Mouse (Mus musculus) stomach, embryonic 16.5 days (tissue): ENCODE data around the gene 2210408I21Rik. TPM values are rescaled to one million over a fixed set of nuclear protein-coding genes. Genes with fewer than 3 reads are reported as not detected.
"Not testable (repeated sequence)": the region's sequence is repeated elsewhere in the genome, so short reads cannot be mapped to it uniquely, and the experiment has no call there.

Experiments used
- ATAC-seq: fragments of 200-750 bp; cut with Nextera tagmentation; 2 replicates; pipeline ENCODE4 v1.8.0; 2017; ENCODE audit warnings: moderate number of reproducible peaks, moderate TSS enrichment; ENCODE audit not compliant: insufficient read depth, low FRiP score
- H3K27ac ChIP-seq: fragments of 300-500 bp; sonication (generic); 2 replicates; pipeline ENCODE4 v1.5.1; 2014; ENCODE audit warnings: low read length
- H3K27me3 ChIP-seq: fragments of 300-500 bp; sonication (generic); 2 replicates; pipeline ENCODE4 v1.6.1; 2014; ENCODE audit warnings: low read length, control low read depth, mixed read lengths; ENCODE audit not compliant: control insufficient read depth, insufficient read depth
- H3K36me3 ChIP-seq: fragments of 300-500 bp; sonication (generic); 2 replicates; pipeline ENCODE4 v1.6.1; 2014; ENCODE audit warnings: low read length; ENCODE audit not compliant: control insufficient read depth, insufficient read depth
- H3K4me1 ChIP-seq: fragments of 300-500 bp; sonication (generic); 2 replicates; pipeline ENCODE4 v1.6.1; 2014; ENCODE audit warnings: low read length, control low read depth, mixed read lengths; ENCODE audit not compliant: control insufficient read depth, insufficient read depth
- H3K4me2 ChIP-seq: fragments of 300-500 bp; sonication (generic); 2 replicates; pipeline ENCODE4 v1.6.1; 2014; ENCODE audit warnings: low read depth, low read length, mixed read lengths
- H3K4me3 ChIP-seq: fragments of 300-500 bp; sonication (generic); replicated peaks from 2 replicates; pipeline ENCODE4 v1.5.1; 2014; ENCODE audit warnings: mild to moderate bottlenecking, low read length
- H3K9ac ChIP-seq: fragments of 300-500 bp; sonication (generic); 2 replicates; pipeline ENCODE4 v1.6.1; 2014; ENCODE audit warnings: low read length
- H3K9me3 ChIP-seq: fragments of 300-500 bp; sonication (generic); replicated peaks from 2 replicates; pipeline ENCODE4 v1.6.1; 2016; ENCODE audit warnings: low read length, control low read depth; ENCODE audit not compliant: control insufficient read depth
- WGBS: fragments of 180-500 bp; shearing (Covaris S2); extraction: QIAGEN DNeasy Blood & Tissue Kit; methylation state at CpG from one replicate; pipeline ENCODE4 v1.1.7; 2014; 5-methylcytosine and 5-hydroxymethylcytosine counted together
- polyA plus RNA-seq: library from polyadenylated mRNA; unstranded; fragments of >200 nt; fragmentation: Nextera tagmentation; extraction: Ambion mirVana; gene quantifications from 2 replicates; pipeline ENCODE4 v1.2.1, GENCODE M21; 2015

The 2210408I21Rik gene
- polyA plus RNA-seq = 6.4 and 7.0 TPM in 2 replicates

- no peaks in the 10 kb centered on the region for H3K36me3 ChIP-seq
- peak within 1 kb of the TSS; percentile 74 for H3K4me2 ChIP-seq
- peak; percentile 98 for ATAC-seq
- H3K9ac ChIP-seq = peak within 1 kb of the TSS; percentile 89
- H3K27me3 ChIP-seq = no peaks in the 10 kb centered on the region
- peak within 1 kb of the TSS; percentile 88 for H3K27ac ChIP-seq
- WGBS = under 1% methylated on average over 65 of the region's 65 CpGs
- peak within 1 kb of the TSS; percentile 85 for H3K4me3 ChIP-seq
- no peaks in the 10 kb centered on the region for H3K9me3 ChIP-seq
- no peaks in the 10 kb centered on the region for H3K4me1 ChIP-seq
Observed at GRCm38 (mm10) chr13:77134931-77135620, at the start of gene 2210408I21Rik, which contains the start of gene Slf1. TSS of gene 2210408I21Rik (plus strand) at chr13:77135540. TSS of gene Slf1 (minus strand) at chr13:77135473.

- not testable (repeated sequence) for ATAC-seq
Observed at GRCm38 (mm10) chr13:77092876-77093275, 42.5 kb upstream of the 2210408I21Rik start.

GRCm38 (mm10) chr13:77107734-77108133 is 27.6 kb upstream of the 2210408I21Rik start:
- no peaks in the 10 kb centered on the region for H3K4me1 ChIP-seq

More at GRCm38 (mm10) chr13:77092876-77093275, 42.5 kb upstream of the 2210408I21Rik start:
- not testable (repeated sequence) for H3K27me3 ChIP-seq, H3K9me3 ChIP-seq, H3K36me3 ChIP-seq, H3K4me1 ChIP-seq, H3K27ac ChIP-seq, H3K9ac ChIP-seq, H3K4me2 ChIP-seq, H3K4me3 ChIP-seq
- WGBS = 95% methylated on average over 1 of the region's 1 CpGs

DNA sequence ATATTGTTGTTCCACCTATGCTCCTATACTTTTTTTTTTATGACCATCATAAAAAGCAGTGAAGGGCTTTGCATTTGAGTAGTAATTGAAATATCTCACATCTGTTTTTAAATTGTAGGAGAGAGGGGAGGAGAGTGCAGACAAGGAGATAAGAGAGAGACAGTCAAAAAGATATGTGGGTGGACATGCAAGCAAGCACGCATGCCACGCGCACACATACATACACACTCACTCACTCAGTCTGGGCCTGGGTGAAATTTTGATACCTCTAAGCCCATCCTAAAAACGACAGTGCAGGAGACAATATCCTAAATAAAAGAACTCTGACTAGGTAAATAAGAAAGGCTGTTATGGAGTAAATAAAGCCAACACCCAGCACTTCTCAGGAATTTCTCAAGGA is 16.6 kb upstream of the 2210408I21Rik start:
- H3K27ac ChIP-seq = no peak overlapping the region
- H3K9ac ChIP-seq = no peak overlapping the region
- no peaks in the 10 kb centered on the region for H3K27me3 ChIP-seq
- H3K9me3 ChIP-seq = no peaks in the 10 kb centered on the region
- no peak overlapping the region for H3K4me3 ChIP-seq
- ATAC-seq = no peak
- H3K4me1 ChIP-seq = no peaks in the 10 kb centered on the region
- H3K36me3 ChIP-seq = no peaks in the 10 kb centered on the region
- 85% methylated on average over 4 of the region's 4 CpGs for WGBS
- H3K4me2 ChIP-seq = no peak overlapping the region

More at GRCm38 (mm10) chr13:77107734-77108133, 27.6 kb upstream of the 2210408I21Rik start:
- no peak overlapping the region for H3K4me3 ChIP-seq
- no peaks in the 10 kb centered on the region for H3K27me3 ChIP-seq
- no peak overlapping the region for H3K27ac ChIP-seq
- no peaks in the 10 kb centered on the region for H3K36me3 ChIP-seq
- no peaks in the 10 kb centered on the region for H3K9me3 ChIP-seq
- H3K4me2 ChIP-seq = no peak overlapping the region
- H3K9ac ChIP-seq = no peak overlapping the region
- ATAC-seq = no peak

GRCm38 (mm10) chr13:77125159-77125558 is 10.2 kb upstream of the 2210408I21Rik start:
- H3K4me1 ChIP-seq = no peaks in the 10 kb centered on the region
- ATAC-seq = no peak
- no peaks in the 10 kb centered on the region for H3K27me3 ChIP-seq
- no peak overlapping the region for H3K4me3 ChIP-seq
- H3K36me3 ChIP-seq = no peaks in the 10 kb centered on the region
- no peak overlapping the region for H3K4me2 ChIP-seq
- no peaks in the 10 kb centered on the region for H3K9me3 ChIP-seq
- H3K9ac ChIP-seq = no peak overlapping the region
- H3K27ac ChIP-seq = no peak overlapping the region
- WGBS = 95% methylated on average over 3 of the region's 3 CpGs

- no peak overlapping the region for H3K4me3 ChIP-seq
- H3K27me3 ChIP-seq = no peaks in the 10 kb centered on the region
- no peak for ATAC-seq
- H3K4me1 ChIP-seq = no peaks in the 10 kb centered on the region
- no peak overlapping the region for H3K27ac ChIP-seq
- 80% methylated on average over 2 of the region's 2 CpGs for WGBS
- no peaks in the 10 kb centered on the region for H3K36me3 ChIP-seq
- no peaks in the 10 kb centered on the region for H3K9me3 ChIP-seq
- no peak overlapping the region for H3K4me2 ChIP-seq
- no peak overlapping the region for H3K9ac ChIP-seq
Observed at GRCm38 (mm10) chr13:77128240-77128639, 7.1 kb upstream of the 2210408I21Rik start.

- WGBS = 80% methylated on average over 2 of the region's 2 CpGs
- no peak overlapping the region for H3K4me3 ChIP-seq
- no peaks in the 10 kb centered on the region for H3K9me3 ChIP-seq
- no peak overlapping the region for H3K4me2 ChIP-seq
- H3K4me1 ChIP-seq = no peaks in the 10 kb centered on the region
- no peak overlapping the region for H3K9ac ChIP-seq
- no peak for ATAC-seq
- H3K27me3 ChIP-seq = no peaks in the 10 kb centered on the region
- no peak overlapping the region for H3K27ac ChIP-seq
- H3K36me3 ChIP-seq = no peaks in the 10 kb centered on the region
Observed at GRCm38 (mm10) chr13:77131132-77131531, 4.2 kb upstream of the 2210408I21Rik start.

- no peaks in the 10 kb centered on the region for H3K4me1 ChIP-seq
- peak overlapping the region; percentile 89 for H3K9ac ChIP-seq
- 0% methylated on average over 11 of the region's 11 CpGs for whole genome bisulfite sequencing
- no peaks in the 10 kb centered on the region for H3K36me3 ChIP-seq
- no peaks in the 10 kb centered on the region for H3K9me3 ChIP-seq
- H3K4me3 ChIP-seq = peak overlapping the region; percentile 85
- H3K27ac ChIP-seq = peak overlapping the region; percentile 88
- H3K4me2 ChIP-seq = peak overlapping the region; percentile 74
- no peak; the same call in 1 of the 2 replicates for ATAC-seq
- H3K27me3 ChIP-seq = no peaks in the 10 kb centered on the region
Observed at GRCm38 (mm10) chr13:77135621-77135981, 261 bp downstream of the 2210408I21Rik start.

DNA sequence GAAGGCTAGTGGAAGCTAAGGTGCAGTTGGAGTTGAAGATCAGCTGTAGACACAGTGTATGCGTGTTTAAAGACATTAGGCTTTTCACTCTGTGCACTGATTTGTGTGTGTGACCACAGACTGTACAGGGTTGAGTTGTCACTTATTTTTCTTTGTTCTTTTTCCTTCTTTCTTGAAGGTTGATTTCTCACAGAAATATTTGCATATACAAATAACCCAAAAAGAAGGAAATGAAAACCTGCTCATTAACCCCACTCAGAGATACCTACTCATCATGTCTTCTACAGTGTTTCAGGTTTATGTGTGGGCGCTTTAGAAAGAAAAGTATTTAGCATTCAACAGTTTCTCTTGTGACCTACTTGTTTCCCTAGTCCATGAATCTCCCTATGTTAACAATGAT is 5.5 kb downstream of the 2210408I21Rik start:
- H3K4me3 ChIP-seq = no peak overlapping the region
- H3K36me3 ChIP-seq = no peaks in the 10 kb centered on the region
- no peak overlapping the region for H3K9ac ChIP-seq
- H3K4me2 ChIP-seq = no peak overlapping the region
- no peaks in the 10 kb centered on the region for H3K4me1 ChIP-seq
- ATAC-seq = no peak
- H3K27me3 ChIP-seq = no peaks in the 10 kb centered on the region
- WGBS = 86% methylated on average over 2 of the region's 2 CpGs
- H3K27ac ChIP-seq = no peak overlapping the region
- H3K9me3 ChIP-seq = no peaks in the 10 kb centered on the region
